15 mouse cellular contexts compared by ENCODE assay signal in the genomic region with DNA sequence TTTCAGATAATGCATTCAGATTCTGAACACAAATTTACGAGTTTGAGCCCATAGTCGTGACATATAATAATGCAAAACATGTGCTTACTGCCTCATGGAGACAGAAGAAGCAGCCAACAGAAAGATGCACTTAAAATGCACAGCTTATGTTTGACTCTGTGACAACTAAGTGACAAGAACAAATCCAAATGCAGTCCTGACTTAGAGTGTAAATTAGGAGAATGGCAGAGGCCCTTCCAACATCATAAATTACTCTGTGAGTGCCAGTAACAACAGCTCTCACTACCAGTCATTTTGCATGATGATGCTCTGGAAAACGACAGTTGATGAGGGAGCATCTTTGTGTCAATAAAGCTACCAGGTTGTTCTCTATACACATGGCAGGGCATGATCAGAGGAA.
"Had no signal": no experiment of that assay in that cellular context is flagged by ENCODE, and none has a peak within 500 bp of the region (broad histone marks: within the 10 kb centered on the region; RNA-seq: fewer than 3 reads in every experiment).

No protein-coding gene starts in this region.

- H3K4me3 ChIP-seq: layer of hippocampus, adult 2 months; left cerebral cortex, adult 2 months; liver, embryonic 13.5 days; neural tube, embryonic 13.5 days had no signal

- DNase-seq: kidney, adult 9 months; kidney, postnatal 25 days; layer of hippocampus, adult 9-11 months; liver, embryonic 13.5 days; lung, adult 2 months; lung, postnatal 14 days; lung, postnatal 4 days; midbrain, embryonic 14.5 days; thymus, adult 18-20 months; thymus, postnatal 36 days had no signal

- H3K36me3 ChIP-seq: liver, embryonic 13.5 days; neural tube, embryonic 13.5 days had no signal

- H3K4me1 ChIP-seq: liver, embryonic 13.5 days; neural tube, embryonic 13.5 days had no signal

- H3K27me3 ChIP-seq: liver, embryonic 13.5 days; neural tube, embryonic 13.5 days had no signal

- H3K4me2 ChIP-seq: liver, embryonic 13.5 days; midbrain, embryonic 11.5 days; neural tube, embryonic 13.5 days had no signal

- H3K27ac ChIP-seq: kidney, postnatal 0 days; layer of hippocampus, adult 2 months; left cerebral cortex, adult 2 months; liver, embryonic 13.5 days; neural tube, embryonic 13.5 days had no signal

- H3K9me3 ChIP-seq: liver, embryonic 13.5 days; neural tube, embryonic 13.5 days had no signal

- H3K9ac ChIP-seq: liver, embryonic 13.5 days; neural tube, embryonic 13.5 days had no signal
